Mouse (Mus musculus): ENCODE measurements around the gene Gtf2i.

The Gtf2i gene

GRCm38 (mm10) chr5:134275556-134275955 lies 39.0 kb downstream of the Gtf2i start:
- no peak for DNase-seq (ENCODE audit: low spot score)

GRCm38 (mm10) chr5:134275021-134275420 lies 39.5 kb downstream of the Gtf2i start:
- no peak for DNase-seq (ENCODE audit: low spot score)

- no peak for DNase-seq (ENCODE audit: low spot score)
These were observed 40.8 kb downstream of the Gtf2i start for GRCm38 (mm10) chr5:134273761-134274160.

- no peak for DNase-seq (ENCODE audit: low spot score)
These were observed 41.8 kb downstream of the Gtf2i start for GRCm38 (mm10) chr5:134272761-134273160.

- no peak for DNase-seq (ENCODE audit: low spot score)
These were observed 43.1 kb downstream of the Gtf2i start for GRCm38 (mm10) chr5:134271421-134271820.

- DNase-seq (ENCODE audit: low spot score): no peak
These were observed 44.0 kb downstream of the Gtf2i start for GRCm38 (mm10) chr5:134270566-134270965.

GRCm38 (mm10) chr5:134269751-134270150 lies 44.8 kb downstream of the Gtf2i start:
- DNase-seq (ENCODE audit: low spot score): no peak

GRCm38 (mm10) chr5:134268751-134269150 lies 45.8 kb downstream of the Gtf2i start:
- no peak for DNase-seq (ENCODE audit: low spot score)

- DNase-seq (ENCODE audit: low spot score): no peak
These were observed 48.2 kb downstream of the Gtf2i start for GRCm38 (mm10) chr5:134266404-134266803.

GRCm38 (mm10) chr5:134265890-134266289 lies 48.7 kb downstream of the Gtf2i start:
- no peak for DNase-seq (ENCODE audit: low spot score)

- no peak for DNase-seq (ENCODE audit: low spot score)
These were observed 54.4 kb downstream of the Gtf2i start for GRCm38 (mm10) chr5:134260001-134260636.

- no peak for DNase-seq (ENCODE audit: low spot score)
These were observed 55.6 kb downstream of the Gtf2i start for GRCm38 (mm10) chr5:134258934-134259333.

GRCm38 (mm10) chr5:134258395-134258794 lies 56.2 kb downstream of the Gtf2i start:
- no peak for DNase-seq (ENCODE audit: low spot score)

GRCm38 (mm10) chr5:134257349-134258031 lies 57.1 kb downstream of the Gtf2i start:
- DNase-seq (ENCODE audit: low spot score): no peak

GRCm38 (mm10) chr5:134255294-134255693 lies 59.3 kb downstream of the Gtf2i start:
- no peak for DNase-seq (ENCODE audit: low spot score)

- no peak for DNase-seq (ENCODE audit: low spot score)
These were observed 60.8 kb downstream of the Gtf2i start for GRCm38 (mm10) chr5:134253806-134254205.

- no peak for DNase-seq (ENCODE audit: low spot score)
These were observed 63.5 kb downstream of the Gtf2i start for GRCm38 (mm10) chr5:134251083-134251482.

- no peak for DNase-seq (ENCODE audit: low spot score)
These were observed 64.0 kb downstream of the Gtf2i start for GRCm38 (mm10) chr5:134250601-134251000.

GRCm38 (mm10) chr5:134249245-134249649 lies 65.3 kb downstream of the Gtf2i start:
- DNase-seq (ENCODE audit: low spot score): no peak

- no peak for DNase-seq (ENCODE audit: low spot score)
These were observed 65.8 kb downstream of the Gtf2i start for GRCm38 (mm10) chr5:134248608-134249244.

- DNase-seq (ENCODE audit: low spot score): no peak
These were observed 68.4 kb downstream of the Gtf2i start for GRCm38 (mm10) chr5:134246146-134246545.

GRCm38 (mm10) chr5:134244890-134245289 lies 69.7 kb downstream of the Gtf2i start:
- no peak for DNase-seq (ENCODE audit: low spot score)

Measured in left cerebral cortex, adult 11 months (tissue).